Mouse (Mus musculus): Measurements from ENCODE around the gene Mog.
"Not testable (repeated sequence)": the region's sequence is repeated elsewhere in the genome, so short reads cannot be mapped to it uniquely, and the experiment has no call there.

The Mog gene

DNA sequence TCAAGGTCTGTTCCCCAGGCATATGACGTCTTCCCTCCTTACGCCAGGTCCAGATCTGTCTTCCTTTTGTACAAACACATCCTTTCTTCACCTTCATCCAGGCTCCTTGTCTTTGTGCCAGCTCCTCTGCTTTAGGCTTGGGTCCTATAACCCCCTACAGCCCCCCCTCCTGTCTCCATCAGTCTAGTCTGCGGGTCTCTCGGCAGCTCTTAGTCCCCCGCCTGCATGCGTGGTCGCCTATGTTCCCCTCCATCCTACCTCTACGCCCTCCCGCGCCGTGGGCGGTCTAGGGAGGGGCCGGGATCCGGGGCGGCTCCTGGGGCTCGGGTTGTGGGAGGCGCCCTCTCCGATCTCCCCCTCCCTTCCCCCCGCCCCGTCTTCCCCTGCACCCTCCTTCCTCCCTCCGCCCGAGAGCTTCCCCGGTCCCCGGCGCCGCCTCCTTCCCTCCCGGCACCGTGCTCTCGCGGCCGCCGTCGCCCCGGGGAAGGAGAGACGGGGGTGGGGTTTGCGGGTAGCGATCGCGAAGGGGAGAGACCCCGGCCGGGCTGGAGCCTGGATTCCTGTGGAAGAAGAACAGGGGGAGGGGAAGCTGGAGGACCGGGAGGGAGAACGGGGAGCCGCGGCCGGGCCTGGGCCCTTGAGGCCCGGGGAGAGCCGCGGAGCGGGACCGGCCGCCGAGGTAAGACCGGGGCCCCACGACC is 22.6 kb upstream of the Mog start, which contains the start of gene Gabbr1:
Gene Gabbr1 (plus strand): TSS at position 356 of the 701 bp plus-strand sequence.
- in situ Hi-C loops (cut with MboI), result no loop called here

DNA sequence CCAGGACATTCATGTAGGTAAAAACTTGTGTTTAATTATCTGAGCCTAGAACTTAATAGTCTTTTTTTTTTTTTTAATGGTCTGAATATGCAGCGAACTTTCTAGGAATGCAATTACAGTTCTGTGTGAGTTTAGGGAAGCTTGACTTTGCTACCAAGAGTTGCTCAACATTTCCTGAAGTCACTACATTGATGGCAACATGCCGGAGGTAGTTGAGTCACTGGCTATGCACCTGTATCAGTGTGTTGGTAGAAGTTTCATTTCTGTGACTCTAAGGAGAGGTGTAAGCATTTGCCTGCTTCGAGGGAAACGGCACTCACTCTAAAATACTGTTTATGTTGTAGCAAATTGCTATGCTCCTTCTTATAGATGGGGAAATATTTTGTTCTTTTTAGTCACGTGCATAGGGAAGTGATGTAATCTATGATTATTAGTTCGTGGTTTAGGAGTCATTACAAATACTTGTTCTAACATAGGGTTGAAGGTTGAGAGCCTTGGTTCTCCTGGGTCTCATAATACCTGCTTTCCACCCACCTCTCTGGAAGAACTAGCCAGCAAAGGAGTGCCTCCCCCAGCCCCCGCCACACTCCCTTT is 21.6 kb upstream of the Mog start:
- in situ Hi-C loops (cut with MboI), result no loop called here

DNA sequence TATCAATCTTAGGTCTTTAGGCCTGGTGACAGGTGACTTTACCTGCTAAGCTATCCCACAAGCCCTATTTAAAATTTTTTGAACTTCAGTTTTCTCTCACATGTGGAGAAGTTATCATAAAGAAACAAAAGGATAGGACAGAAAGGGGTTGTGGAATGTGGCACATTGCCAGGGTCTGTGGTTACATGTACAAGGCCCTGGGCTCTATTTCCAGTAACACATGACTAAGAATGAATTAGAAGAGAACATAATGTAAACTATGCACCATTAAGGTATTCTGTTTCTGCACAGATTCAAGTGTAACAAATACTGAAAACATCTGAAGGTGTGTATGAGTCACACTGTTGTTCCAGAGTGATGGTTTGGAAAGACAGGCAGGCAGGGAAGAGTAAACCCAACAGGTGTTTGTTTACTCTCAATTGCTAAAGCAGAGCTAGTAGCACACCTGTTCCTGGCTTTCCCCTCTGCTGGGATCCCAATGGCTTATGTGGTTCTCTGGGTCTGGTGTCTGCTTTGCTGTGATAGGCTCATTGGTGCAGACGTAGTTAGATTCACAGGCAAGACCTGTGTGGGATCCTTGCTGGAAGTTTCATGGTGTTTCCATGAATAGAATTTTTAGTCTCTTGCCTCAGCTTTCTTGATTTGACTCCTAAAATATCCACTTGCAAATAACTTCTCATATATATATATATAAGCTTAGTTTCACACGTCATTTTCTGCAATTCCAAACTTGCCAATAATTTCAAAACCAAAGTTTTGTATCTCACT is 16.1 kb upstream of the Mog start:
- in situ Hi-C loops (cut with MboI), result no loop called here

- in situ Hi-C loops (cut with MboI), result no loop called here
Measured at GRCm38 (mm10) chr17:37029162-37029561, 6.0 kb upstream of the Mog start.

GRCm38 (mm10) chr17:37028683-37029120 is 5.5 kb upstream of the Mog start:
- in situ Hi-C loops (cut with MboI), result no loop called here

- in situ Hi-C loops (cut with MboI), result no loop called here
Measured at GRCm38 (mm10) chr17:37028212-37028611, 5.0 kb upstream of the Mog start.

GRCm38 (mm10) chr17:37027486-37027885 is 4.3 kb upstream of the Mog start:
- in situ Hi-C loops (cut with MboI), result no loop called here

DNA sequence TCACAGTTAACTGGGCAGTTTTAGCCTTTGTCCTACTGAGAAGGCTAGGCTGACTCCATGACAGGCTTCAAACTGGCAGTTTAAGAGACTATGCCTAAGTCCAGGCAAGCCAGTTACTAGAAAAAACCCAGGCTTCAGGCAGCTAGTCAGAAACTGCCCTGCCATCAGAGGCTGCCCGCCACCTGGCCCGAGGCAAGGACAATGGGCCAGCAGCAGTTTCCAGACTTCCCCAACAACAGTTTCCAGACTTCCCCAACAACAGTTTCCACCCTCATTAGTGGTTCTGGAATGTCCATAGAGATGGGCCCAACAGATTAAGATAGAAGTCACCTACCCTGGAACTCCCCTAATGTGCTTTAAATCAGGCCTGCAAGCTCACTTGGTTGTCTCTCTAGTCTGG is 3.2 kb upstream of the Mog start:
- in situ Hi-C loops (cut with MboI), result no loop called here

- in situ Hi-C loops (cut with MboI), result not testable (repeated sequence)
Measured at GRCm38 (mm10) chr17:37019242-37019641, 4.0 kb downstream of the Mog start.

DNA sequence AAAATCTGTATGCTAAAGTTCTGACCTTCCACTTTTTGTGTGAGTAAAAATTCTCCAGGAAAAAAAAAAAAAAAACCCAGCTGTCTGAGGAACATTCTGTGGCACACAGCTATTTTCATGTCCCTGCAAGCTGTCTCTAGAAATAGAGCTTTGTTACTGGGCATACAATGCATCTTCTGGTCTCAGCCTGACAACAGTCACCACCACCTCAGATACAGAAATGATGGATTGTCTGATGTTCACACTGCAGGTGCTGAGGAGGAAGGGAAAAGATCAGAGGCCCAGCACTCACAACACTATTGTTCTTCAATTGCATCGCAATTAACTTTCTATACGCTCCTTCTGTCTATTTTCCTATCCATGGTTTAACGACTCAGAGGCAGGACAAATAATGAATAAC is 4.9 kb downstream of the Mog start:
- in situ Hi-C loops (cut with MboI), result no loop called here

GRCm38 (mm10) chr17:37016333-37016732 is 6.9 kb downstream of the Mog start:
- in situ Hi-C loops (cut with MboI), result no loop called here

DNA sequence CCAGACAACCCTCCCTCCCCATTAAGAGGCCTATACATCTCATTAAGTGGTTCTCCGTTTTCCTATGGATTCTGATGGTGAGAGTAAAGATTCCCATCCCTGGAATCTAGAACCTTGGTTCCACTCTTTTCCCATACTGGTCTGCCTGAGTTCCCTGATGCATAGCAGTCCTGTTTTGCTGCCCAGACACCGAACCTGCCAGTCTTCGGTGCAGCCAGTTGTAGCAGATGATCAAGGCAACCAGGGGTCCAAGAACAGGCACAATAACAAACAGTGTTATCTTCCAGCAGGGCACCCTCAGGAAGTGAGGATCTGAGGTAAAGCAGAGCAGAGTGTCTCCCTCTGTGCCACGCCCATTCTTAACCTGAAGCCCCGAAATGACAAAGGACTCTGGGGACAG is 11.1 kb downstream of the Mog start:
- in situ Hi-C loops (cut with MboI), result no loop called here

DNA sequence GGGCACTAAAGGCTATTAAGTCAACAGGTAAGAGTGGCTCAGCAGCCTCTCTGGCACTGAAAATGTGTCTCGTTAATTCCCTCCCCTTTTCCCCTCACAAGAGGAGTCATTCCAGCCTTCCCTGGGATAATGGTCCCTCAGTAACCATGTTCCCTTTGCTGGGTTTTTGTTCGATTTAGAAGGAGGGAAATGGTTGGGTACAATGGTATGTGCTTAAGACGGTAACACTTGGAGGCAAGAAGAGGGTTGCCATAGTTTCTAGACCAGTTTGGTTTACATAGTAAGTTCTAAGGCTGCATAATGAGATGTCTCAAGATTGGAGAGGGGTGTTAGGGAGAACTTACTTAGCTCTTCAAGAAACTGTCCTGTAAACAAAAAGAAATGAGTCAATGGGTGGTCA is 11.5 kb downstream of the Mog start:
- in situ Hi-C loops (cut with MboI), result no loop called here

DNA sequence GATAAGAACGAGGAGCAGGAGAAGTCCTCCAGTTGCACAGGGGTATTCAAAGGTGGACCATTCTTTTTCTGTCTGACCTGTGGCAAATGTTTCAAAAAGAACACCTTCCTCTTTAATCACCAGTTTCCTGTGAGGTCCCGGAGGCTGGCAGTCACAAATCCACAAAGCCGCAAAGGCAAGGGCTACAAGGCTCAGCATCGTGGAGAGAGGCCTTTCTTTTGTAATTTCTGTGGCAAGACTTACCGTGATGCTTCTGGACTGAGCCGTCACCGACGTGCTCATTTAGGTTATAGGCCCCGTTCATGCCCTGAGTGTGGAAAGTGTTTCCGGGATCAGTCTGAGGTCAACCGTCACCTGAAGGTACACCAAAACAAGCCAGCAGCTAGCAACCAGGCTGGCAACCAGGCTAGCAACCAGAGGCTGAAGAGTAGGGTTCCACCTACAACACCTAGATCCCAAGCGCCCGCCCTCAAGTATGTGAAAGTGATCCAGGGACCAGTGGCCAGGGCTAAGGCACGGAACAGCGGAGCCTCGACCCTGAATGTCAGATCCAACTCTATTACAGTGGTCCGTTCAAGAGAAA is 13.6 kb downstream of the Mog start:
- in situ Hi-C loops (cut with MboI), result no loop called here

DNA sequence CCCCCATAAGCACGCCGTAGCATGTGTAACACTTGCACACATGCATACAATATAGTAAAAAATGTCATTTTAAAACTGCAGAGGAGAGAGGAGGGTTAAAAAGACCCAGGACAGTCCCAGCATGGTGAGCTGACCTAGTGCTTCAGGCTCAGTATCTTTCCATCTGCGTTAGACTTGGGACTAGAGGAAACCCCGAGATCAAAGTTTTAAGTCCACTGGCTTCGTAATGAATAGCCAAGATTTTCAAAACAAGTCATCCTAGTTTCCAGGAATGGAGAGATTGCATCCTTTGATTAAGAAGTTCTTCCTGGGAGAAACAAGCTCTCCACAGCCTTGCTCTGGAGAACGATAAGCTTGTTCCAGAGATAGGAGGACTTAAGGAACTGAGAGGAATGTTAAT is 15.0 kb downstream of the Mog start:
- in situ Hi-C loops (cut with MboI), result no loop called here

DNA sequence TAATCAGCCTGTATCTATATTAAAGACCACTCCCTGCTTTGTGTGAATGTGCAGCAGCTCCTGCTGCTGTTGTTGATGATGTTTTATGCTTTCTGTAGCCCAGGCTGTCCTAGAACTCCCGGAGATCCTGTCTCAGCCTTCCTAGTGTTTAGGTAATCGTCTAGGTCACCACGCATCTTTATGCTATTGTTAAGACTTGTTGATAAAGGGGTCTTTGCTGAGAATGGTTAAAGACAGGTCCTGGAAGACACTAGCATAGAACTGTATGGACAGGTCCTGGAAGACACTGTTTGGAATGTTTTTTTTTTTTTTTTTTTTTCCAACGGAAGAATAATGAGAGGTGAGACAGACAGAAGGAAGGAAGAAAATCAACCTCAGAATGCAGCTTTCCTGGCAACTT is 19.8 kb downstream of the Mog start:
- in situ Hi-C loops (cut with MboI), result no loop called here

DNA sequence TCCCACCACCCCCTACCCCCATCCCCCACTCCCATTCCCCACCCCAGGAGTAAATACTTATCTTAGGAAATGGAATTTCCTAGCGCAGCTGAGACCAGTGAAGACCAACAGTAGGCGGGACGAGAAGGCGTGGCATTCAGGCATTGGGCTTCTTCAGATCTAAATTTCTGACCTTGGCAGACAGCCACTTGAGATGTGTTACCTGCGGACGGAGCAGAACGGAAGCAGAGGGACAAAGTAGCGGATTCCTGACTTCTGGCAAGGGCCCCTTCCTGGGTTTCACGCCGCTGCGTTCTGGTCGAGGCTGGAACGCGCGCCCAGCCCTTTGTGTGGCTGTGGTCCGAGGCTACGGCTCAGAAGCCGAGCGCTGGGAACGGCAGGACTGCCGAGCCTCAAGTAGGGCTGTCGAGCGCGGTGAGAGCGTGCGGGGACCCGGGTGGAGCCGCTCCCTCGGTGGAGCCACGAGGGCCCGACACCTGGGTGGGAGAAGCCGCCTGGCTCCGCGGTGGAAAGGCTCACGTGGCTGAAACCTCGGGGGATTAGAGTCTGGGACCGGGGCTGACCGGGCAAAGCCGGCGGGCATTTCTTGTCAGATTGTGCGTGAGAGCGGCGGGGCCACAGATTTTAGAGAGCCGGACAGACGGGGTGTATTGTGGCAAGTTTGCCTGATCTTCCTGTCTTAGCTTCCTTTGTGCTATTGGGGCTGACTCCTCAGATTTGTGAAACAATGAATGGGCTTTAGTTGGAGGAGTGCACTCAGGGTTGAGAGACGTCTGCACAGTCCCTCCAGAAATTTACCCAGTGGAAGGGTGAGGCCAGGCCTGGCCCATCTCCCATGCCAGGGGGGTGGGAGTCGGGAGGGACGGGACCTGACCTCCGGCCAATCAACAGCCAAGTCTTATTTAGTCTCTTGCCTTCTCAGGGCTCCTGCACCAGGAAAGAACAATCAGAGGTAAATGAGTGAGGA is 20.6 kb downstream of the Mog start:
- in situ Hi-C loops (cut with MboI), result no loop called here

- in situ Hi-C loops (cut with MboI), result no loop called here
Measured at GRCm38 (mm10) chr17:37000863-37001262, 22.3 kb downstream of the Mog start, which contains the start of gene Zfp57. TSS of gene Zfp57 (plus strand) at chr17:37001163.

GRCm38 (mm10) chr17:36998477-36998876 is 24.7 kb downstream of the Mog start:
- in situ Hi-C loops (cut with MboI), result no loop called here

DNA sequence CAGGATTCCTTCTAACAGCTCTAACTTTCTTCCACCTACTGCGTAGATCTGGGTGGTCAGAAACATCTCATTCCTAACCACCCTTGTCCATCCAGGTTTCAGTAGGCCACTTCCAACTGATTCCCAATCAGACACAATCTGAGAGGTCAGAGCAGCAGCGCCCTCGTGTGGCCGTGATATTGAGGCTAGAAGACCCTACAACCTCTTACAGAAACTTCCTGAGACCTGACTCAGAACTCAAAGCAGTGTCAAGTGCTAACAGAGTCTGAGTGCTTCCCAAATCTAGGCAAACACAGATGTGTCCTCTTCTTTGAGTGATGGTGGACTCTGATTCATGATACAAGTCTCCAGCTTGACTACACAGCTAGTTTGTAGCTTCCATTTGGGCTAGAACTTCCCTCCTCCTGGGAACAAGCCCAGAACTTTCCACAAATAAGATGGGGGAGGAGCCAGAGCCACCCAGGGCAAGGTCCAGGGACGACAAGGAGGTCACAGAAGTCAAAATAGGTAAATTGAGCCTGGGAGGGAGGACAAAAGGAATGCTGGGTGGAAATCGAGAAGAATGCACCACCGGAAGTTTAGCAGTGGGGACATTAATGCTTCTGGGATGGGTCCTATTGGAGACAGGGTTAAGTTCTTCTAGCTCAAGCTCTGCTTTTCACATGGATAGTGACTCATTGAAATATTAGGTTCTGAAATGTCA is 26.0 kb downstream of the Mog start:
- in situ Hi-C loops (cut with MboI), result no loop called here

DNA sequence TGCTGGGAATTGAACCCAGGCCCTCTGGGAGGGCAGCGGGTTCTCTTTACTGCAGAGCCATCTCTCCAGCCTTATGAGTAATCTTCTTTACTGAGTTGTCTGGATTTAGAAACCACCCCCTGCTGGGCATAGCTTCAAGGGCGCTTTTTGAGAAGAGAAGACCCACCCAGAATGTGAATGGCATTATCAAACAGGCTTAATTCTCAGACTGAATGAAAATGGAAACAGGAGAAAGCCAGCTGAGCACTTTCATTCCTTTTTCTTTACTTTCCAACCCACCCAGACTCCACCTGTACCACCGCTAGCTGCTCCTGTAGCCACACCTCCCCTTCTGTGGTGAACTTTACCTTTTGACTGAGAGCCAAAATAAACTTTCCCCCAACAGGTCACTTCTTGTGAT is 27.8 kb downstream of the Mog start:
- in situ Hi-C loops (cut with MboI), result no loop called here
